Mouse (Mus musculus) stomach, embryonic 15.5 days (tissue): ENCODE data around the gene Tmem97. TPM values are rescaled to one million over a fixed set of nuclear protein-coding genes. Genes with fewer than 3 reads are reported as not detected.

Source experiments
- ATAC-seq: fragments of 200-750 bp; cut with Nextera tagmentation; 2 replicates; pipeline ENCODE4 v1.8.0; 2017; ENCODE audit warnings: low read depth, moderate number of reproducible peaks, moderate TSS enrichment; ENCODE audit not compliant: insufficient read depth, low FRiP score
- H3K27ac ChIP-seq: fragments of 300-500 bp; sonication (generic); 2 replicates; pipeline ENCODE4 v1.5.1; 2015; ENCODE audit warnings: mild to moderate bottlenecking, inconsistent platforms
- H3K27me3 ChIP-seq: fragments of 300-500 bp; sonication (generic); replicated peaks from 2 replicates; pipeline ENCODE4 v1.6.1; 2015; ENCODE audit warnings: inconsistent platforms
- H3K36me3 ChIP-seq: fragments of 300-500 bp; sonication (generic); 2 replicates; pipeline ENCODE4 v1.6.1; 2015; ENCODE audit warnings: inconsistent platforms
- H3K4me1 ChIP-seq: fragments of 300-500 bp; sonication (generic); 2 replicates; pipeline ENCODE4 v1.6.1; 2015; ENCODE audit warnings: inconsistent platforms
- H3K4me2 ChIP-seq: fragments of 300-500 bp; sonication (generic); 2 replicates; pipeline ENCODE4 v1.6.1; 2015; ENCODE audit warnings: mild to moderate bottlenecking, inconsistent platforms
- H3K4me3 ChIP-seq: fragments of 300-500 bp; sonication (generic); replicated peaks from 2 replicates; pipeline ENCODE4 v1.5.1; 2015; ENCODE audit warnings: inconsistent platforms
- H3K9ac ChIP-seq: fragments of 300-500 bp; sonication (generic); 2 replicates; pipeline ENCODE4 v1.6.1; 2015; ENCODE audit warnings: inconsistent platforms
- H3K9me3 ChIP-seq: fragments of 300-500 bp; sonication (generic); 2 replicates; pipeline ENCODE4 v1.6.1; 2016; ENCODE audit warnings: inconsistent platforms
- WGBS: fragments of 180-500 bp; shearing (Covaris S2); methylation state at CpG from one replicate; pipeline ENCODE4 v1.1.7; 2015; 5-methylcytosine and 5-hydroxymethylcytosine counted together
- polyA plus RNA-seq: library from polyadenylated mRNA; unstranded; fragments of >200 nt; fragmentation: Nextera tagmentation; extraction: Ambion mirVana; gene quantifications from 2 replicates; pipeline ENCODE4 v1.2.1, GENCODE M21; 2015

Tmem97 gene
- polyA plus RNA-seq, 1 experiment from 2014 or later = 244 TPM

GRCm38 (mm10) chr11:78571854-78572253, 21.3 kb upstream of the Tmem97 start:
- Histone ChIP-seq H3K4me3 (no peak overlapping the region), H3K27me3 (no peaks in the 10 kb centered on the region), H3K9ac (no peak overlapping the region), H3K4me1 (no peaks in the 10 kb centered on the region), H3K4me2 (no peak overlapping the region), H3K9me3 (no peaks in the 10 kb centered on the region), H3K36me3 (peaks cover 25% of the 10 kb centered on the region), H3K27ac (no peak overlapping the region)
- WGBS = 83% methylated on average over 6 of the region's 6 CpGs
- ATAC-seq = no peak

- no peaks in the 10 kb centered on the region for H3K9me3 ChIP-seq
- H3K27ac ChIP-seq = no peak overlapping the region
- 94% methylated on average over 8 of the region's 8 CpGs for WGBS
- H3K36me3 ChIP-seq = peaks cover 24% of the 10 kb centered on the region
- H3K4me1 ChIP-seq = no peaks in the 10 kb centered on the region
- H3K4me3 ChIP-seq = no peak overlapping the region
- no peak overlapping the region for H3K9ac ChIP-seq
- ATAC-seq = no peak
- no peak overlapping the region for H3K4me2 ChIP-seq
- no peaks in the 10 kb centered on the region for H3K27me3 ChIP-seq
Measured at GRCm38 (mm10) chr11:78571441-78571840, 20.9 kb upstream of the Tmem97 start.

- ATAC-seq = no peak
- peaks cover 20% of the 10 kb centered on the region for H3K36me3 ChIP-seq
- 73% methylated on average over 3 of the region's 3 CpGs for WGBS
Measured at GRCm38 (mm10) chr11:78569806-78570205, 19.2 kb upstream of the Tmem97 start.

DNA sequence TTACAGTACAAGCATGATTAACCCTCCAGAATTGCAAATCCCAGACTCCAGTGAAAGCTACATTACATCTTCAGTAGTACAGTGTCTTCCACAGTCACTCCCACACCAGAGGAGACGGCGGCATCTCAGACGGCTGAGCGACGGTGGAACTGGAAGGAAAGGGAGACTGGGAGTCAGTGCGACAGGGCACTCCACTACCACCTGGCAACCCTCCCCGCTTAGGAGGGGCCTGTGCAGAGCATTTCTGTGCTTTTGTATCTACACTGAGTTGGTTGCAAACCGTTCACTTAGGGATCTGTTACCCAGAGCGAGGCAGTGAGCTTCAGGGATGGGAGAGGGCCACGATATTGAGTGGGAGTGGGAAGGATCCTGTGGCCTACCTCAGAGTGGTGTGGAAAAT, 18.2 kb upstream of the Tmem97 start:
- 86% methylated on average over 10 of the region's 10 CpGs for WGBS
- H3K4me3 ChIP-seq = no peak overlapping the region
- H3K4me1 ChIP-seq = no peaks in the 10 kb centered on the region
- no peaks in the 10 kb centered on the region for H3K27me3 ChIP-seq
- no peak overlapping the region for H3K27ac ChIP-seq
- no peak overlapping the region for H3K9ac ChIP-seq
- no peak for ATAC-seq
- no peaks in the 10 kb centered on the region for H3K9me3 ChIP-seq
- H3K36me3 ChIP-seq = peaks cover 20% of the 10 kb centered on the region
- H3K4me2 ChIP-seq = no peak overlapping the region

More at GRCm38 (mm10) chr11:78569806-78570205, 19.2 kb upstream of the Tmem97 start:
- Histone ChIP-seq H3K4me2 (no peak overlapping the region), H3K9me3 (no peaks in the 10 kb centered on the region), H3K27me3 (no peaks in the 10 kb centered on the region), H3K9ac (no peak overlapping the region), H3K4me3 (no peak overlapping the region), H3K27ac (no peak overlapping the region), H3K4me1 (no peaks in the 10 kb centered on the region)

DNA sequence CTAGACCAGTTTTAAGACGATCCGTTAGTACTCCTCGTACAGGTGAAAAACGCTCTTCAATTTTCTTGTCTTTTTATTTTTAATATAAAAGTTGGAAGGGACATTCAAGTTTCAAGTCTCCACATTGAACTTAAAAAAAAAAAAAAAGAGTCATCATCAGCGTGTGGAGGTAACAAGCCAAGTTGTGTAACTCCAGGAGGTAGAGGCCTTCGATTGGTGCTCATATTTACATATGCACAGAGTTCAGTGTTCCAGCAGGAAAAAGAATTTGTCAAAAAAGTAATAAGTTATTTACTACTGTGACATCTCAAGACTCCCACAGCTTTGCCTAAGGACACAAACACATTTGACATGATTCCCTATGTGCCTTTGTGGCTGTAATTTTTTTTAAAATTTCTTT, 17.0 kb upstream of the Tmem97 start:
- Histone ChIP-seq H3K4me3 (no peak overlapping the region), H3K4me1 (no peaks in the 10 kb centered on the region), H3K36me3 (peaks cover 20% of the 10 kb centered on the region), H3K9ac (no peak overlapping the region), H3K27me3 (no peaks in the 10 kb centered on the region), H3K27ac (no peak overlapping the region), H3K4me2 (no peak overlapping the region), H3K9me3 (no peaks in the 10 kb centered on the region)
- 90% methylated on average over 6 of the region's 6 CpGs for WGBS
- ATAC-seq = no peak

DNA sequence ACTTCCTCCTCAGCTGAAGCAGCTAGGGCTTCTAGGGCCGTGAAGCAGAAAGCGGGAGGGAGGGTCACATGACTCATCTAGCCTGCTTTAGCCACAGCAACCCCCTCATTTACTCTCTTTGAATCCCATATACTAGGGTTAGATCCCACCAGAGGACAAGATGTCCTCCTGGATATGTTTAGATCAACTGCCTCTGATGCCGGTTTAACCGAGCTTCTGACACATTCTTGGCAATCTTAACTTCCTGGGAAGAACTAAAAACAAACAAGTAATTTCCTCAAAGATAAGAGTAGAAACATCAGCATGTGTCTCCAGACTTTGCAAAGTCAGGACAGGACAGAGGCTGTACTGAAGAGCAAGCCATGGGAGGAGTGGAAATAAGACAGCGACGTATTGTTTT, 16.2 kb upstream of the Tmem97 start:
- Histone ChIP-seq H3K27me3 (no peaks in the 10 kb centered on the region), H3K4me3 (no peak overlapping the region), H3K4me2 (no peak overlapping the region), H3K4me1 (no peaks in the 10 kb centered on the region), H3K27ac (no peak overlapping the region), H3K9me3 (no peaks in the 10 kb centered on the region), H3K9ac (no peak overlapping the region), H3K36me3 (peaks cover 16% of the 10 kb centered on the region)
- no peak for ATAC-seq
- 48% methylated on average over 6 of the region's 6 CpGs for WGBS

DNA sequence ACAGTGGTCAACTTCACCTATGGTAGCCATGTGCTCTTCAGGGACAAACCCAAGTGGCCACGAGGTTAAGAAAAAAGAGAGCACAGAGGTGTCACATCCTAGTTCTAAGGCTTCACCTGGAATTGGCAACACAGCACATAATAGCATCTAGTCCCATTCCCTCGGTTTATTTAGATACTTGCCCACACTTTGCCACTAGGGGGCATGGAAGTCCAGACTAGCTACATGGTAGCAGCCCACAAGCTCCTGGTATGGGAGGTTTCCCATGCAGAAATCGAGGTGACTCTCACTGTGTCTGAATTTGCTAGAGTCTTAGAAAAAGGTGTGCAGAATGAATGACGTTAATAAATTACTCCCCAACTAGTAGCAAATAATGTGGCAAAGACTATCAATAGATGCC, 9.9 kb upstream of the Tmem97 start:
- 20% methylated on average over 4 of the region's 4 CpGs for WGBS
- no peak for ATAC-seq

GRCm38 (mm10) chr11:78557241-78557640, 6.7 kb upstream of the Tmem97 start:
- 58% methylated on average over 8 of the region's 8 CpGs for WGBS
- H3K9me3 ChIP-seq = no peaks in the 10 kb centered on the region
- H3K4me1 ChIP-seq = peaks cover 5% of the 10 kb centered on the region; the same call in 1 of the 2 replicates
- H3K9ac ChIP-seq = no peak overlapping the region
- H3K27ac ChIP-seq = 0 out of 2 replicates have a peak overlapping the region, but pooled peaks have one; percentile 5
- H3K36me3 ChIP-seq = no peaks in the 10 kb centered on the region
- no peaks in the 10 kb centered on the region for H3K27me3 ChIP-seq
- H3K4me2 ChIP-seq = no peak overlapping the region
- no peak for ATAC-seq
- no peak overlapping the region for H3K4me3 ChIP-seq

More for the DNA sequence above, 9.9 kb upstream of the Tmem97 start:
- Histone ChIP-seq H3K27me3 (no peaks in the 10 kb centered on the region), H3K4me3 (no peak overlapping the region), H3K9ac (no peak overlapping the region), H3K9me3 (no peaks in the 10 kb centered on the region), H3K27ac (no peak overlapping the region), H3K4me2 (no peak overlapping the region), H3K4me1 (peaks cover 5% of the 10 kb centered on the region; the same call in 1 of the 2 replicates), H3K36me3 (no peaks in the 10 kb centered on the region)

DNA sequence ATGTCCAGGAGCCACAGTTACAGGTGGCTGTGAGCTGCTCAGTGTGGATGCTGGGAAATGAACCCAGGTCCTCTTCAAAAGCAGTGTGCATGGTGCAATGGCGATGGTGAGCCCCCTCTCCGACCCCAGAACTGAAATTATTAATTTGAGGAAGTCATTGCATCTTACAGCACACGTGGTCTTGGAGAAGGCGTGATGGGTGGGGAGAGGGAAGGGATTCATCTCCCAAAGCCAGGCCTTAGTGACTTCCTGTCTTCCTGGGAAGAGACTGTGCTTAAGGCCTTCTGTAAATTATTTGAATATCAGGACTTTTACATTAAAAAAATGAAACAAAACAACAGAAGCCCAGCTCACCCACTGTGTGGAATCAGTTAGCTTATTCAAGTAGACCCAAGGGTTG, 5.5 kb upstream of the Tmem97 start:
- Histone ChIP-seq H3K27me3 (no peaks in the 10 kb centered on the region), H3K4me3 (no peak overlapping the region), H3K27ac (peak overlapping the region; percentile 17; the same call in 1 of the 2 replicates), H3K9ac (no peak overlapping the region), H3K4me1 (peaks cover 5% of the 10 kb centered on the region; the same call in 1 of the 2 replicates), H3K9me3 (no peaks in the 10 kb centered on the region), H3K36me3 (no peaks in the 10 kb centered on the region), H3K4me2 (no peak overlapping the region)
- 66% methylated on average over 4 of the region's 4 CpGs for WGBS
- ATAC-seq = no peak

- ATAC-seq = 0 out of 2 replicates have a peak, but pooled peaks have one; percentile 25
- H3K4me1 ChIP-seq = peaks cover 5% of the 10 kb centered on the region; the same call in 1 of the 2 replicates
- H3K27me3 ChIP-seq = no peaks in the 10 kb centered on the region
- no peak overlapping the region for H3K4me2 ChIP-seq
- no peak overlapping the region for H3K4me3 ChIP-seq
- 61% methylated on average over 3 of the region's 3 CpGs for WGBS
- peak overlapping the region; percentile 78 for H3K27ac ChIP-seq
- H3K9me3 ChIP-seq = no peaks in the 10 kb centered on the region
- no peaks in the 10 kb centered on the region for H3K36me3 ChIP-seq
- H3K9ac ChIP-seq = no peak overlapping the region
Measured at GRCm38 (mm10) chr11:78555623-78556022, 5.0 kb upstream of the Tmem97 start.

- Histone ChIP-seq H3K27ac (peak overlapping the region; percentile 74; the same call in 1 of the 2 replicates), H3K9ac (peak overlapping the region; percentile 20; the same call in 1 of the 2 replicates), H3K4me2 (peak overlapping the region; percentile 71), H3K4me1 (peaks cover 10% of the 10 kb centered on the region; the same call in 1 of the 2 replicates), H3K9me3 (no peaks in the 10 kb centered on the region), H3K4me3 (peak overlapping the region; percentile 75), H3K27me3 (no peaks in the 10 kb centered on the region), H3K36me3 (no peaks in the 10 kb centered on the region)
- ATAC-seq = no peak
- WGBS = 34% methylated on average over 6 of the region's 6 CpGs
Measured at GRCm38 (mm10) chr11:78551059-78551398, 452 bp upstream of the Tmem97 start.

DNA sequence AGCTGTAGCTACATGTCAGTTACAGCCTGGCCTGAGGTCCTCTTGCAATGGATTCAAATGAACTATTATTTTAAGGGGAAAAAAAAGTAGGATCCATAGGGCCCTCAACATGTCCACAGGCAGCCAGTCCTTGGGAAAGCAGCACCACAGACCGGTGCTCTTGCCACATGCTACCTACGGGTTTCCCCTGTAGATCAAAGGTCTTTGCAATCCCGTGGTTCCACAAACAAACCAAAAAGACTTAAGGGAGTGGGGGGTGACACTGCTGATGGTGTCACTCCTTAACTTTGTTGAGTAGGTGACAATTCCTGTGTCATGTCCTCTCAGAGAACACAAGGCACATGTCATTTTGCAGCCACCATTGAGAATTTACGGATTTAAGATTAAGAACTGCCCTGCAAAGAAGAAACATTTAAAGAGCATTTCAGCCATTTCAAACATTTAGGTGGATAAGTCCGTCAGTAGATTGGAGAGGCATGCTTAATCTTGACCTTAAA, 1.0 kb downstream of the Tmem97 start:
- peak overlapping the region; percentile 83; the same call in 1 of the 2 replicates for H3K27ac ChIP-seq
- 4% methylated on average over 5 of the region's 5 CpGs for WGBS

More for the DNA sequence above, 1.0 kb downstream of the Tmem97 start:
- H3K9ac ChIP-seq = peak overlapping the region; percentile 69; the same call in 1 of the 2 replicates
- no peaks in the 10 kb centered on the region for H3K27me3 ChIP-seq
- peak overlapping the region; percentile 75 for H3K4me3 ChIP-seq
- H3K36me3 ChIP-seq = no peaks in the 10 kb centered on the region; the same call in 1 of the 2 replicates
- ATAC-seq = no peak
- H3K4me1 ChIP-seq = peaks cover 10% of the 10 kb centered on the region; the same call in 1 of the 2 replicates
- peak overlapping the region; percentile 71 for H3K4me2 ChIP-seq
- H3K9me3 ChIP-seq = no peaks in the 10 kb centered on the region
